Mouse (Mus musculus) lung, postnatal 0 days (tissue): Measurements from ENCODE around the gene Ptbp2.

Experiments used
- CTCF ChIP-seq: IDR thresholded peaks from 2 replicates; pipeline ENCODE4 v1.5.1; 2016; ENCODE audit warnings: antibody characterized with exemption, mild to moderate bottlenecking
- EP300 ChIP-seq: IDR thresholded peaks from 2 replicates; pipeline ENCODE4 v1.6.1; 2016; ENCODE audit warnings: antibody characterized with exemption, mild to moderate bottlenecking, control low read depth

- TF ChIP-seq CTCF: no peak
- TF ChIP-seq EP300: no peak
These were observed 54.4 kb downstream of the Ptbp2 start for GRCm38 (mm10) chr3:119729863-119730262.
